Mouse (Mus musculus): ENCODE measurements around the gene Snai1. TPM values are rescaled to one million over a fixed set of nuclear protein-coding genes. Genes with fewer than 3 reads are reported as not detected.

Gene Snai1
- polyA plus RNA-seq, 1 experiment from 2014 or later: 86.3 TPM

DNA sequence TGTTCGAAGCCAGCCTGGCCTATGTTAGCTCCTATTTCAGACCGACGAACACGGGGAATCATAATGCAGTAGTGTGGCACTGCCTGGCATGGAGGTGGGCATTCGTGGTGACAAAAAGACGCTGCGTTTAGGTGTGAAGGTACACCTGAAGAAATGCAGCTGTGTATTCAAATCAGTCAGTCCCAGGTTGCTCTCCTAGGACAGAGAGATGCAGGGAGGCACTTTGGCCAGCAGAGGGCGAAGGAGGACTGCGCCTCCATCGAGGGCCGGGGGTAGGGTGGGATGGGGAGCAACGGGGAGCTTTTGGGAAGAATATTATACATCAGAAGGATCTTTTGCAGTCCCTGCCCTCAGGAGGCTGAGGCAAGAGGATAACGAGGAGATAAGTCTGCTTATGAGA is 5.9 kb upstream of the Snai1 start:
- WGBS: 19% methylated on average over 13 of the region's 13 CpGs
- no peaks in the 10 kb centered on the region for H3K9me3 ChIP-seq
- H3K36me3 ChIP-seq (replicated peaks): no peaks in the 10 kb centered on the region
- peaks cover 45% of the 10 kb centered on the region for H3K27me3 ChIP-seq (replicated peaks; ENCODE audit: low read depth, poor library complexity, severe bottlenecking)
- no peak overlapping the region for H3K27ac ChIP-seq (replicated peaks)
- no peak overlapping the region for H3K4me3 ChIP-seq
- peaks cover 34% of the 10 kb centered on the region for H3K4me1 ChIP-seq
- peak; percentile 79 for DNase-seq (ENCODE audit: low spot score)

DNA sequence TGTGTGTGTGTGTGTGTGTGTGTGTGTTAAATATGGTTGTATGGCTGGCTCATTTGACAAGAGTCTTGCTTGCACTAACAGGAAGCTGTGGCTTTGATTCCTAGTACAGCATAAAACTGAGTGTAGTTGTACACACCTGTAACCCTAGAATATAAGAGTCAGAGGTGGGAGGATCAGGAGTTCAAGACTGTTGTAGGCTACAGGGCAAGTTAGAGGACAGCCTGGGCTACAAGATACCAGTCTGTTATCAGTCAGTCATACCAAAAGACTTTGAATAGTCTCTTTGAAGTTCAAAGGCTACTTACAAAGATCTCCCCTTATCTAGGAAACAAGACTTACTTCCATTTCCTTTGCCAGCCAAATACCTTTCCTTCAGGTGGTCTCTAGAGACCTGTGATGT is 4.1 kb upstream of the Snai1 start:
- Histone ChIP-seq H3K27ac (replicated peaks) (no peak overlapping the region), H3K9me3 (no peaks in the 10 kb centered on the region), H3K36me3 (replicated peaks) (peaks cover 4% of the 10 kb centered on the region), H3K27me3 (replicated peaks; ENCODE audit: low read depth, poor library complexity, severe bottlenecking) (peaks cover 59% of the 10 kb centered on the region), H3K4me3 (no peak overlapping the region), H3K4me1 (peaks cover 40% of the 10 kb centered on the region)
- no peak for DNase-seq (ENCODE audit: low spot score)

DNA sequence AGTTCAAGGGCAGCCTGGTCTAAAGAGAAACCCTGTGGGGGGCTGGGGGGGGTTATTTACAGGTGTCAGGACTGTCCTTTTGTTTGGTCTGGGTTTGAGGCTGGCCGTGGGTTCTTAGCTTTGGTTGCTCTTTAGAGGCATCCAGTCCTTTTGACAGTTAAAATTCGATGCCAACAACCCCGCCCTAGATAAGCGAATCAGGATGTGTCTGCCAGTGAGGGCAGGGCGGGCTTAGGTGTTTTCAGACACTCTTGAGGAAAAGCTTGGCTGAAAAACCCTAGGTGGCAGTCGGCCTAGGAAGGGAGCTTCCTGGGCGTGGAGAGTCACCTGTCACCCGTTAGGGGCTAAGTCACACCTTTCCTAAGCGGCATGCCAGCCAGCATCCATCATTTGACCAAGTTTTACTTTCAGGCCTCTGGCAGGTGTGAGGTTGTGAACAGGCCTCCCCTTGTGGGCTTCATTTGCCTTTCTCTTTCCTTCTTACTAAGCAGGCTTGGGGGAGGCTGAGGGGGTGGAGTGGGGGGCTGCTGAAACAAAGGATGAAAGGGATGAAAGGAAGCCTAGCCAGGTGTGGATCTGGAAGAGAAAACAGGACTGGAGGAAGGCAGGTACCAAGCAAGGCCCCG is 1.6 kb upstream of the Snai1 start:
- Histone ChIP-seq H3K27me3 (replicated peaks; ENCODE audit: low read depth, poor library complexity, severe bottlenecking) (peaks cover 78% of the 10 kb centered on the region), H3K27ac (replicated peaks) (no peak overlapping the region), H3K4me1 (peaks cover 55% of the 10 kb centered on the region)

DNA sequence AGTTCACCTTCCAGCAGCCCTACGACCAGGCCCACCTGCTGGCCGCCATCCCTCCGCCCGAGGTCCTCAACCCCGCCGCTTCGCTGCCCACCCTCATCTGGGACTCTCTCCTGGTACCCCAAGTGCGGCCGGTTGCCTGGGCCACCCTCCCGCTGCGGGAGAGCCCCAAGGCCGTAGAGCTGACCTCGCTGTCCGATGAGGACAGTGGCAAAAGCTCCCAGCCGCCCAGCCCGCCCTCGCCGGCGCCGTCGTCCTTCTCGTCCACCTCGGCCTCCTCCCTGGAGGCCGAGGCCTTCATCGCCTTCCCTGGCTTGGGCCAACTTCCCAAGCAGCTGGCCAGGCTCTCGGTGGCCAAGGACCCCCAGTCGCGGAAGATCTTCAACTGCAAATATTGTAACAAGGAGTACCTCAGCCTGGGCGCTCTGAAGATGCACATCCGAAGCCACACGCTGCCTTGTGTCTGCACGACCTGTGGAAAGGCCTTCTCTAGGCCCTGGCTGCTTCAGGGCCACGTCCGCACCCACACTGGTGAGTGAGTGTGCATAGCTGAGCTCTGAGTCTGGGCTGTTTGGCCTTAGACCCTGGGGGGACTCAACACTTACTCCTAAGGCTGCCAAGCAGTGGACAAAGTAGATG is 794 bp downstream of the Snai1 start:
- no peaks in the 10 kb centered on the region for H3K9me3 ChIP-seq
- DNase-seq (ENCODE audit: low spot score): peak; percentile 56
- H3K27ac ChIP-seq (replicated peaks): peak overlapping the region; percentile 93
- peaks cover 47% of the 10 kb centered on the region for H3K36me3 ChIP-seq (replicated peaks)
- peaks cover 75% of the 10 kb centered on the region for H3K27me3 ChIP-seq (replicated peaks; ENCODE audit: low read depth, poor library complexity, severe bottlenecking)
- 13% methylated on average over 34 of the region's 34 CpGs for WGBS
- H3K4me1 ChIP-seq: peaks cover 69% of the 10 kb centered on the region
- peak overlapping the region; percentile 64 for H3K4me3 ChIP-seq

More for the DNA sequence above, 1.6 kb upstream of the Snai1 start:
- peaks cover 29% of the 10 kb centered on the region for H3K36me3 ChIP-seq (replicated peaks)
- 48% methylated on average over 10 of the region's 10 CpGs for WGBS
- no peaks in the 10 kb centered on the region for H3K9me3 ChIP-seq
- no peak overlapping the region for H3K4me3 ChIP-seq
- DNase-seq (ENCODE audit: low spot score): no peak

DNA sequence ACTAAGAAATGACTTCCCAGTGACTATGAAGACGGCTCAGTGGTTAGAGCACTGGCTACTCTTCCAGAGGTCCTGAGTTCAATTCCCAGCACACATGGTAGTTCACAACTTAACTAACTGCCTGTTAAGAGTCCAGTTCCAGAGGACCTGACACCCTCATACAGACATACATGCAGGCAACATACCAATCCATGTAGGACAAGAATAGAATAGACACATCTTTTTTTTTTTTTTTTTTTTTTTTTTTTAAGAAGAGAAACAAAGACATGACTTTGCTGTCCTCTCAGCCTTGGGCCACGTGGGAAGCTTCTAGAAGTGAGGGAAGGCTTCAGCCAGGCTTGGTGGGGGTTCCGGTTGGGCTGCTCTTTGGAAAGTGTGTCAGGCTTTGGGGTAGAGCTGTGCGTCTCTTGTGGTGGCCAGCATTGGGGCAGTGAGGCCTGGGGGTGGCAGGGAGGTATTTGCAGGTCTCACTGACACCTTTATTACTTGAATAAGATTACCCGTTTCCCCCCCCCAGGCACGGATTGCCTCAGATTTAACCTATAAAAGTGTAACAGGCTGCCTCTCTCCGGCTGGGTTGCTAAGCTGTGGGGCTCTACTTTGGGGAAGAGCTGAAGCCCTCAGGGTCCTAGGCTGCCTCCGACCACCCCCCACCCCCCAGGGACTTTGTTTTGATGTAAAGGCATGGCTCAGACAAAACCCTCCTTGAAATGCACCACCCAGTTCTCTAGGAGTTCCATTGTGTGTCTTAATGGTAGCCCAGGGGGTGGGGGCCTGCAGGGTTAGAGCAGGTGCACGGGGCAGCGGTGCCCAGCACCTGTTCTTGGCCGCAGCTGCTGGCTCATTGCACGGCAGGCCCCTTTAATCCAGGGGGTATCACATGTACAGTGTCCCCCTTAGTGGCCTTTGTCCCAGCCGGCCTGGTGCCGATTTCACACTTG is 1.8 kb downstream of the Snai1 start:
- WGBS: 6% methylated on average over 14 of the region's 14 CpGs
- Histone ChIP-seq H3K4me1 (peaks cover 79% of the 10 kb centered on the region), H3K36me3 (replicated peaks) (peaks cover 47% of the 10 kb centered on the region), H3K9me3 (no peaks in the 10 kb centered on the region), H3K4me3 (peak overlapping the region; percentile 64), H3K27ac (replicated peaks) (peak overlapping the region; percentile 93), H3K27me3 (replicated peaks; ENCODE audit: low read depth, poor library complexity, severe bottlenecking) (peaks cover 66% of the 10 kb centered on the region)
- DNase-seq (ENCODE audit: low spot score): peak; percentile 32

DNA sequence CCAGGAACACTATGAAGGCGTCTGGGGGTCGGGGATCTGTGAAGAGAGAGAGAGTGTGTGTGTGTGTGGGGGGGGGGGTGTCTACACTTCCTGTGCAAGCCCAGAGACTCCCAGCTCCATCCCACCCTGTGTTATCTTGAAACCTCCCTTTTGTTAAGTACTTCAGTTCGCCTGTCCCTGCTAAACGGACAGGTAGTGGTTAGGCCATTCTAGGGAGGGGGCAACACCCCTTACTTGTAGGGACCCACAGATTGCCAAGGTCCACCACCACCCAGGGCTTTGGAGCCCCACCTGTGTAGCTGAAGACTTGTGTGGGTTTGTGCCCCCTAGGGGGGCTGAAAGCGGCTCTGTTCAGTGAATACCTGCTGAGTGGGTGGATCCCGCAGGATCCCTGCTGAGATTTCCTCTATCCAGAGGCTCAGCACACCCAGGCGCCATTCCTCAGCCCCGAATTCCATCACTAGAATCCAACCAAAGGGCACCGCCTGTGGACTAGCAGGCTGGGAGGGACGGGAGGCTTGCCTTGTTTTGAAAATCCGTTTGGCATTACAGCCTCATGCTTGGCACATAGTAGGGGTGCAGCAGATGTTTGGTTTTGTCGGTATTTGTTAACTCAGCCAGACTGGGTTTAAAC is 2.6 kb downstream of the Snai1 start:
- 5% methylated on average over 12 of the region's 12 CpGs for WGBS
- peaks cover 80% of the 10 kb centered on the region for H3K4me1 ChIP-seq
- H3K4me3 ChIP-seq: peak overlapping the region; percentile 64
- peak overlapping the region; percentile 93 for H3K27ac ChIP-seq (replicated peaks)
- peaks cover 58% of the 10 kb centered on the region for H3K27me3 ChIP-seq (replicated peaks; ENCODE audit: low read depth, poor library complexity, severe bottlenecking)
- H3K9me3 ChIP-seq: no peaks in the 10 kb centered on the region
- H3K36me3 ChIP-seq (replicated peaks): peaks cover 47% of the 10 kb centered on the region
- peak; percentile 57 for DNase-seq (ENCODE audit: low spot score)

DNA sequence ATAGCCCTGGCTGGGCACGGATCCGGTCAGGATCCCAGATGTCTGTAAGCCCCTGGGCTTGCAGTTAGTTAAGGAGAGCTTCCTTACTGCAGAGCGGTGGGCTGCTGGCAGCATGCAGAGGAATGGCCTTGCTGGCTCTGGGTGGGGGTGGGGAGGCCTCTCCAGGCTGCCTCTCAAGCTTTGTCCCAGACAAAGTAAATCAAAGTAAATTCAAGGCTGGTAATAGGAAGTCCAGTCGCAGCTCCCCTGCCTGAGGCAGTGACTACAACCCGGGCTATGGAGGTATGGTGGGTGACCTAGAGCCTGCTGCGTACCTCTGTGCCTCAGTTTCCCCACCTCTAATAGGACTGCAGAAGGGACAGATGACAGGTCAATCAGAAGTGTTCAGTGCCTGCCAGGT is 3.3 kb downstream of the Snai1 start:
- Histone ChIP-seq H3K4me3 (peak overlapping the region; percentile 64), H3K36me3 (replicated peaks) (peaks cover 47% of the 10 kb centered on the region), H3K27ac (replicated peaks) (peak overlapping the region; percentile 93), H3K4me1 (peaks cover 83% of the 10 kb centered on the region), H3K27me3 (replicated peaks; ENCODE audit: low read depth, poor library complexity, severe bottlenecking) (peaks cover 51% of the 10 kb centered on the region), H3K9me3 (no peaks in the 10 kb centered on the region)
- DNase-seq (ENCODE audit: low spot score): peak; percentile 70
- WGBS: 5% methylated on average over 6 of the region's 6 CpGs

DNA sequence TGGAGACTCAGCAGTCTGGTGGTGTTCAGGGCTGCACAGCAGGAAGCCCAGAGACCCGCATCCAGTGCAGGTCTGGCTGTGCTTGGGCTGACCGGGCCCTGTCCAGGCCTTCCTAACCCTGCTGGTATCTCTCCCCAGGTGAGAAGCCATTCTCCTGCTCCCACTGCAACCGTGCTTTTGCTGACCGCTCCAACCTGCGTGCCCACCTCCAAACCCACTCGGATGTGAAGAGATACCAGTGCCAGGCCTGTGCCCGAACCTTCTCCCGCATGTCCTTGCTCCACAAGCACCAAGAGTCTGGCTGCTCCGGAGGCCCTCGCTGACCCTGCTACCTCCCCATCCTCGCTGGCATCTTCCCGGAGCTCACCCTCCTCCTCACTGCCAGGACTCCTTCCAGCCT is 3.8 kb downstream of the Snai1 start:
- Histone ChIP-seq H3K27ac (replicated peaks) (peak overlapping the region; percentile 93), H3K27me3 (replicated peaks; ENCODE audit: low read depth, poor library complexity, severe bottlenecking) (peaks cover 47% of the 10 kb centered on the region), H3K9me3 (no peaks in the 10 kb centered on the region), H3K36me3 (replicated peaks) (peaks cover 47% of the 10 kb centered on the region), H3K4me1 (peaks cover 87% of the 10 kb centered on the region), H3K4me3 (peak overlapping the region; percentile 64)
- 61% methylated on average over 12 of the region's 12 CpGs for WGBS
- DNase-seq (ENCODE audit: low spot score): peak; percentile 42

DNA sequence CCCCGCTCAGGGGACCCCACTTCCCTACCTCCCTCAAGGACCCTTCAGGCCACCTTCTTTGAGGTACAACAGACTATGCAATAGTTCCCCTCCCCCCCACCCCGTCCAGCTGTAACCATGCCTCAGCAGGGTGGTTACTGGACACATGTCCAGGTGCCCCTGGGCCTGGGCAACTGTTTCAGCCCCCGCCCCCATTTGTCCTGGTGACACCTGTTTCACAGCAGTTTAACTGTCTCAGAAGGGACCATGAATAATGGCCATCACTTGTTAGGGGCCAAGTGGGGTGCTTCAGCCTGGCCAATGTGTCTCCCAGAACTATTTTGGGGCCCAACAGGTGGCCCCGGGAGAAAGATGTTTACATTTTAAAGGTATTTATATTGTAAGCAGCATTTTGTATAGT is 4.4 kb downstream of the Snai1 start:
- Histone ChIP-seq H3K9me3 (no peaks in the 10 kb centered on the region), H3K36me3 (replicated peaks) (peaks cover 47% of the 10 kb centered on the region), H3K4me1 (peaks cover 87% of the 10 kb centered on the region), H3K4me3 (peak overlapping the region; percentile 64), H3K27me3 (replicated peaks; ENCODE audit: low read depth, poor library complexity, severe bottlenecking) (peaks cover 41% of the 10 kb centered on the region), H3K27ac (replicated peaks) (peak overlapping the region; percentile 93)
- no peak for DNase-seq (ENCODE audit: low spot score)
- WGBS: 61% methylated on average over 4 of the region's 4 CpGs

DNA sequence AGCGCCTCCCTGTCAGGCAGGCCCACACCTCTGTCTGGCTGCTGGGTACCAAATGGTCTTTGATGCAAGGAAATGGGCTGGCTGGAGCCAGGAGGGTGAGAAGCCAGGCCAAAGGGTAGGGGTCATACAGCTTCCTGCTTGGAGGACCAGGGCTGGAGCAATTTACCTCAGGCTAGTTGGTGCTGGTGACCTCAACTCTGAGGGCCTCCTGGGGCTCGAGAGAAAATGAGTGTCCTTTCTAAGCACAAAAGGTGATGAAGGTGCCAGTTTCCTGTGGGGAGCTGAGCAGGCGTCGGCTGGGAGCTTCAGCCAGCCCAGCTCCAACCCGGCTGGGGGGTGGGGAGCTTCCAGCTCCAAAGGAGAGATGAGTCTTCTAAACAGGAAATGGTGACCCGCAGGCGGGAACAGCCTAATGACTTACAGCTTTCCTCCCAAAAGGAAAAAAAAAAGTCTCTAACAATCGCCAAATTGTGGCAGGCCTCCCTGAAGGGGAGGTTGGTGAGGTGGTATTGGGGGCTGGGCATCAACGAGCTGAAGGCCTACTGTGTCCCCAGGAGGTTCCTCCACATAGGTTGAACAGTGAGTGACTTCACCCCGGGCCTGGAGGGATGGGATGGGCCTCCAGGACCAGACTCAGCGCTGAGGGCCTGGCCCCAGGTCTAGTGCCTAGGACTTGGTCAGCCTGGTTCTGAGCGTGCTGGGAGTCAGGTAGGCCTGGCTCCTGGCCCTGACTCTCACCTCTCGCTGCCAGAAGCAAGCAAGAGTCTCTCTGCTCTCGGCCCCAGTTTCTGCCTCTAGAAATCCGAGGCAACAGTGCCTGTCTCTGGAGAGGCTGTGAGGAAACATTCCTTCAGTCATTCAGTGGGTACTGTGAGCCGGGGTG is 5.4 kb downstream of the Snai1 start:
- H3K4me3 ChIP-seq: peak overlapping the region; percentile 64
- H3K27me3 ChIP-seq (replicated peaks; ENCODE audit: low read depth, poor library complexity, severe bottlenecking): peaks cover 34% of the 10 kb centered on the region
- 13% methylated on average over 16 of the region's 16 CpGs for WGBS
- peaks cover 47% of the 10 kb centered on the region for H3K36me3 ChIP-seq (replicated peaks)
- H3K9me3 ChIP-seq: no peaks in the 10 kb centered on the region
- H3K27ac ChIP-seq (replicated peaks): peak overlapping the region; percentile 93
- H3K4me1 ChIP-seq: peaks cover 80% of the 10 kb centered on the region
- peak; percentile 84 for DNase-seq (ENCODE audit: low spot score)

DNA sequence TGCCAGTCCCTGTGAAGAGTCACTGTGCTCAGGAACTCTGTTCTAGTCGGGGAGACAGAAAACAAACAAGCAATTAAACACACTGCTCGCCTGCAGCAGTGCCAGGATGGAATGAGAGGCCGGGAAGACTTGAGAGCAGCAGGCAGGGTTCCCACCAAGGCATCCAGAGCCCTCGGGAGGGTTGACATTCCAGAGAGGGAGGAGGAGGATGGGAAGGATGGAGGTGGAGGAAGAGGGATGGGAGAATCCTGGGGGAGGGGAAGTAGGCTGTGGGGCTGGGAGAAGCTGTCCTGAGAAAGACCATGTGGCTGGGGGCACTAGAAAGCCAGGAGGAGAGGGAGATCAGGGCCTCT is 6.0 kb downstream of the Snai1 start:
- peak overlapping the region; percentile 64 for H3K4me3 ChIP-seq
- peaks cover 76% of the 10 kb centered on the region for H3K4me1 ChIP-seq
- H3K9me3 ChIP-seq: no peaks in the 10 kb centered on the region
- peak; percentile 67 for DNase-seq (ENCODE audit: low spot score)
- 11% methylated on average over 4 of the region's 4 CpGs for WGBS
- peak overlapping the region; percentile 93 for H3K27ac ChIP-seq (replicated peaks)
- H3K36me3 ChIP-seq (replicated peaks): peaks cover 43% of the 10 kb centered on the region
- H3K27me3 ChIP-seq (replicated peaks; ENCODE audit: low read depth, poor library complexity, severe bottlenecking): peaks cover 28% of the 10 kb centered on the region
